Mouse (Mus musculus): ENCODE data around the gene Nxph4. TPM values are rescaled to one million over a fixed set of nuclear protein-coding genes. Genes with fewer than 3 reads are reported as not detected.

Gene Nxph4
- polyA plus RNA-seq, 1 experiment from 2014 or later, result 32.1 TPM

- peak overlapping the region; percentile 97 for H3K27ac ChIP-seq (ENCODE audit: low read depth, low read length)
- DNase-seq (ENCODE audit: low spot score), result peak; percentile 94
- peaks cover 6% of the 10 kb centered on the region for H3K36me3 ChIP-seq (ENCODE audit: control insufficient read depth, insufficient read depth, low read length)
- H3K4me2 ChIP-seq (ENCODE audit: low read length), result peak overlapping the region; percentile 67
- peaks cover 44% of the 10 kb centered on the region for H3K4me1 ChIP-seq (ENCODE audit: control insufficient read depth, insufficient read depth, low read length)
- peak; percentile 42 for ATAC-seq
- H3K9me3 ChIP-seq (replicated peaks; ENCODE audit: control insufficient read depth, low read length), result no peaks in the 10 kb centered on the region
- H3K9ac ChIP-seq (ENCODE audit: low read length), result peak overlapping the region; percentile 55
- peaks cover 18% of the 10 kb centered on the region; the same call in 1 of the 2 replicates for H3K27me3 ChIP-seq (replicated peaks; ENCODE audit: control insufficient read depth, insufficient read depth, low read length)
- peak overlapping the region; percentile 31; the same call in 1 of the 2 replicates for H3K4me3 ChIP-seq (ENCODE audit: low read depth, low read length)
- 2% methylated on average over 17 of the region's 17 CpGs for WGBS
Measured at GRCm38 (mm10) chr10:127509837-127510701, 24.3 kb downstream of the Nxph4 start.

GRCm38 (mm10) chr10:127509051-127509836 is 25.1 kb downstream of the Nxph4 start:
- H3K4me3 ChIP-seq (ENCODE audit: low read depth, low read length), result peak overlapping the region; percentile 31
- H3K4me2 ChIP-seq (ENCODE audit: low read length), result peak overlapping the region; percentile 67
- under 1% methylated on average over 35 of the region's 35 CpGs for WGBS
- ATAC-seq (peak; percentile 66), DNase-seq (ENCODE audit: low spot score) (peak; percentile 97)
- H3K9me3 ChIP-seq (replicated peaks; ENCODE audit: control insufficient read depth, low read length), result no peaks in the 10 kb centered on the region
- H3K36me3 ChIP-seq (ENCODE audit: control insufficient read depth, insufficient read depth, low read length), result peaks cover 6% of the 10 kb centered on the region
- peak overlapping the region; percentile 55 for H3K9ac ChIP-seq (ENCODE audit: low read length)
- peak overlapping the region; percentile 97 for H3K27ac ChIP-seq (ENCODE audit: low read depth, low read length)
- H3K4me1 ChIP-seq (ENCODE audit: control insufficient read depth, insufficient read depth, low read length), result peaks cover 40% of the 10 kb centered on the region
- H3K27me3 ChIP-seq (replicated peaks; ENCODE audit: control insufficient read depth, insufficient read depth, low read length), result peaks cover 10% of the 10 kb centered on the region; the same call in 1 of the 2 replicates

- WGBS, result 2% methylated on average over 15 of the region's 15 CpGs
- DNase-seq (ENCODE audit: low spot score), result peak; percentile 84
- Histone ChIP-seq H3K27me3 (replicated peaks; ENCODE audit: control insufficient read depth, insufficient read depth, low read length) (peaks cover 8% of the 10 kb centered on the region; the same call in 1 of the 2 replicates), H3K4me2 (ENCODE audit: low read length) (peak overlapping the region; percentile 67), H3K4me3 (ENCODE audit: low read depth, low read length) (peak overlapping the region; percentile 31; the same call in 1 of the 2 replicates), H3K36me3 (ENCODE audit: control insufficient read depth, insufficient read depth, low read length) (peaks cover 6% of the 10 kb centered on the region), H3K4me1 (ENCODE audit: control insufficient read depth, insufficient read depth, low read length) (peaks cover 29% of the 10 kb centered on the region), H3K9me3 (replicated peaks; ENCODE audit: control insufficient read depth, low read length) (no peaks in the 10 kb centered on the region), H3K9ac (ENCODE audit: low read length) (no peak overlapping the region; the same call in 1 of the 2 replicates), H3K27ac (ENCODE audit: low read depth, low read length) (peak overlapping the region; percentile 97; the same call in 1 of the 2 replicates)
- ATAC-seq, result no peak
Measured at GRCm38 (mm10) chr10:127508239-127508638, 26.1 kb downstream of the Nxph4 start.

- H3K27ac ChIP-seq (ENCODE audit: low read depth, low read length), result no peak within 1 kb of the TSS
- no peak within 1 kb of the TSS for H3K4me2 ChIP-seq (ENCODE audit: low read length)
- ATAC-seq, result no peak
- DNase-seq (ENCODE audit: low spot score), result no peak
- H3K36me3 ChIP-seq (ENCODE audit: control insufficient read depth, insufficient read depth, low read length), result peaks cover 31% of the 10 kb centered on the region
- H3K4me1 ChIP-seq (ENCODE audit: control insufficient read depth, insufficient read depth, low read length), result no peaks in the 10 kb centered on the region
- no peak within 1 kb of the TSS for H3K4me3 ChIP-seq (ENCODE audit: low read depth, low read length)
- no peaks in the 10 kb centered on the region for H3K9me3 ChIP-seq (replicated peaks; ENCODE audit: control insufficient read depth, low read length)
- H3K27me3 ChIP-seq (replicated peaks; ENCODE audit: control insufficient read depth, insufficient read depth, low read length), result no peaks in the 10 kb centered on the region
- 82% methylated on average over 13 of the region's 13 CpGs for WGBS
- H3K9ac ChIP-seq (ENCODE audit: low read length), result no peak within 1 kb of the TSS
Measured at GRCm38 (mm10) chr10:127500894-127501893, 33.2 kb downstream of the Nxph4 start, which contains the start of gene Stac3. Gene Stac3, plus strand, starts transcription at chr10:127501686.

GRCm38 (mm10) chr10:127500042-127500441 is 34.3 kb downstream of the Nxph4 start:
- DNase-seq (ENCODE audit: low spot score) (no peak), ATAC-seq (no peak)
- H3K9me3 ChIP-seq (replicated peaks; ENCODE audit: control insufficient read depth, low read length), result no peaks in the 10 kb centered on the region
- WGBS, result 93% methylated on average over 4 of the region's 4 CpGs
- no peaks in the 10 kb centered on the region for H3K27me3 ChIP-seq (replicated peaks; ENCODE audit: control insufficient read depth, insufficient read depth, low read length)
- H3K4me2 ChIP-seq (ENCODE audit: low read length), result no peak overlapping the region
- H3K4me3 ChIP-seq (ENCODE audit: low read depth, low read length), result no peak overlapping the region
- no peak overlapping the region for H3K27ac ChIP-seq (ENCODE audit: low read depth, low read length)
- H3K9ac ChIP-seq (ENCODE audit: low read length), result no peak overlapping the region
- no peaks in the 10 kb centered on the region for H3K4me1 ChIP-seq (ENCODE audit: control insufficient read depth, insufficient read depth, low read length)
- peaks cover 34% of the 10 kb centered on the region for H3K36me3 ChIP-seq (ENCODE audit: control insufficient read depth, insufficient read depth, low read length)

- Histone ChIP-seq H3K9me3 (replicated peaks; ENCODE audit: control insufficient read depth, low read length) (no peaks in the 10 kb centered on the region), H3K4me3 (ENCODE audit: low read depth, low read length) (no peak overlapping the region), H3K4me2 (ENCODE audit: low read length) (no peak overlapping the region), H3K27me3 (replicated peaks; ENCODE audit: control insufficient read depth, insufficient read depth, low read length) (no peaks in the 10 kb centered on the region), H3K27ac (ENCODE audit: low read depth, low read length) (no peak overlapping the region), H3K4me1 (ENCODE audit: control insufficient read depth, insufficient read depth, low read length) (no peaks in the 10 kb centered on the region), H3K9ac (ENCODE audit: low read length) (no peak overlapping the region), H3K36me3 (ENCODE audit: control insufficient read depth, insufficient read depth, low read length) (peaks cover 40% of the 10 kb centered on the region)
- no peak for ATAC-seq
- WGBS, result 79% methylated on average over 5 of the region's 5 CpGs
- no peak for DNase-seq (ENCODE audit: low spot score)
Measured at GRCm38 (mm10) chr10:127499516-127499915, 34.8 kb downstream of the Nxph4 start.

- Histone ChIP-seq H3K9me3 (replicated peaks; ENCODE audit: control insufficient read depth, low read length) (no peaks in the 10 kb centered on the region), H3K4me3 (ENCODE audit: low read depth, low read length) (no peak overlapping the region), H3K27ac (ENCODE audit: low read depth, low read length) (no peak overlapping the region), H3K9ac (ENCODE audit: low read length) (no peak overlapping the region), H3K36me3 (ENCODE audit: control insufficient read depth, insufficient read depth, low read length) (peaks cover 67% of the 10 kb centered on the region), H3K4me2 (ENCODE audit: low read length) (no peak overlapping the region), H3K4me1 (ENCODE audit: control insufficient read depth, insufficient read depth, low read length) (no peaks in the 10 kb centered on the region), H3K27me3 (replicated peaks; ENCODE audit: control insufficient read depth, insufficient read depth, low read length) (no peaks in the 10 kb centered on the region)
- DNase-seq (ENCODE audit: low spot score), result no peak
- 94% methylated on average over 3 of the region's 3 CpGs for WGBS
- ATAC-seq, result no peak
Measured at GRCm38 (mm10) chr10:127496156-127496555, 38.2 kb downstream of the Nxph4 start.

- Histone ChIP-seq H3K4me2 (ENCODE audit: low read length) (no peak overlapping the region), H3K4me1 (ENCODE audit: control insufficient read depth, insufficient read depth, low read length) (no peaks in the 10 kb centered on the region), H3K9me3 (replicated peaks; ENCODE audit: control insufficient read depth, low read length) (no peaks in the 10 kb centered on the region), H3K27me3 (replicated peaks; ENCODE audit: control insufficient read depth, insufficient read depth, low read length) (no peaks in the 10 kb centered on the region), H3K36me3 (ENCODE audit: control insufficient read depth, insufficient read depth, low read length) (peaks cover 88% of the 10 kb centered on the region), H3K9ac (ENCODE audit: low read length) (no peak overlapping the region), H3K4me3 (ENCODE audit: low read depth, low read length) (no peak overlapping the region), H3K27ac (ENCODE audit: low read depth, low read length) (no peak overlapping the region)
- no peak for DNase-seq (ENCODE audit: low spot score)
- 82% methylated on average over 3 of the region's 3 CpGs for WGBS
- ATAC-seq, result no peak
Measured at GRCm38 (mm10) chr10:127492118-127492517, 42.2 kb downstream of the Nxph4 start.

Measured in forebrain, embryonic 14.5 days (tissue).